Mouse (Mus musculus): Measurements from ENCODE around the gene Slc35f4.

Gene Slc35f4

GRCm38 (mm10) chr14:49355561-49355960 lies 170.3 kb downstream of the Slc35f4 start:
- no peak for ATAC-seq (ENCODE audit: insufficient number of reproducible peaks, low FRiP score, low TSS enrichment)

- ATAC-seq (ENCODE audit: insufficient number of reproducible peaks, low FRiP score, low TSS enrichment) = peak; percentile 66
Observed at GRCm38 (mm10) chr14:49348897-49349250, 177.0 kb downstream of the Slc35f4 start.

- no peak for ATAC-seq (ENCODE audit: insufficient number of reproducible peaks, low FRiP score, low TSS enrichment)
Observed at GRCm38 (mm10) chr14:49348164-49348896, 177.5 kb downstream of the Slc35f4 start.

DNA sequence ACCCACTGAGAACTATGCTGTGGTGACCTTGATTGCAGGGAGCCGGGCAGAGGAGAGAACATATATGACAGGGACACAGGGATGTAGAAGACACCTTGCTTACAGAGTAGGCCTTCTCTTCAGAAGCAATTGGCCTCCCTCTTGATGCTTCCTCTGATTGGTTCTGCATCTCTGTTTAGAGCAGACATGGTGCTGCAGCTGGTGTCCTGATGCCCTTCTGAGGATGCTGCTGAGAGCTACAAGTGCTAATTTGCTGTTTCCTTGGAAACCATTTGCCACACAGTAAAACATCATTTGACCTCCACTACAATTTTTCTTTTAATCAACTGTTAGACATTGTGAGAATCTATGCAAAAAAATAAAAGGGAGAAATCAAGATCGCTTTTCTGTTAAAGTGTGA lies 180.0 kb downstream of the Slc35f4 start:
- ATAC-seq (ENCODE audit: insufficient number of reproducible peaks, low FRiP score, low TSS enrichment) = no peak

- ATAC-seq (ENCODE audit: insufficient number of reproducible peaks, low FRiP score, low TSS enrichment) = no peak
Observed at GRCm38 (mm10) chr14:49337011-49337410, 188.8 kb downstream of the Slc35f4 start.

- ATAC-seq (ENCODE audit: insufficient number of reproducible peaks, low FRiP score, low TSS enrichment) = no peak
Observed at GRCm38 (mm10) chr14:49333841-49334240, 192.0 kb downstream of the Slc35f4 start.

- no peak for ATAC-seq (ENCODE audit: insufficient number of reproducible peaks, low FRiP score, low TSS enrichment)
Observed at GRCm38 (mm10) chr14:49316493-49316894, 209.4 kb downstream of the Slc35f4 start.

DNA sequence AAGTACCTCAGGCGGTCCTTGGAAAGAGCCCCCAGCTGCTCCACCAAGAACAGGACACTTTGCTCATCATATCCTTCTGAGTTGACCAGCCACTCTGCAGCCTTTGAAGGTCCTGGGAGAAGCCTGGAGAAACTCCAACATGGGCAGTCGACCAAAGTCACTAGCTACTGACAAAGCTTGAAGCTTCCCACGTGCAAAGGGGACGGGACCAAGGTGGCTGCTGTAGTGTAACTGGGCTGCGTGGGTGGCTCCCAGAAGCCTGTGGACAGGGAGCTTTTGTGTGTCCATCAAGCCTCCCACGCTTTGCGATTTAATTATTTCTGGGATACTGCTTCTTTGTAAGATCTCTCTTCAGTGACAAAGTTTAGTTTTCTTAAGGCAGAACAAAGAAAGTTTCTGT lies 211.9 kb downstream of the Slc35f4 start:
- ATAC-seq (ENCODE audit: insufficient number of reproducible peaks, low FRiP score, low TSS enrichment) = no peak

DNA sequence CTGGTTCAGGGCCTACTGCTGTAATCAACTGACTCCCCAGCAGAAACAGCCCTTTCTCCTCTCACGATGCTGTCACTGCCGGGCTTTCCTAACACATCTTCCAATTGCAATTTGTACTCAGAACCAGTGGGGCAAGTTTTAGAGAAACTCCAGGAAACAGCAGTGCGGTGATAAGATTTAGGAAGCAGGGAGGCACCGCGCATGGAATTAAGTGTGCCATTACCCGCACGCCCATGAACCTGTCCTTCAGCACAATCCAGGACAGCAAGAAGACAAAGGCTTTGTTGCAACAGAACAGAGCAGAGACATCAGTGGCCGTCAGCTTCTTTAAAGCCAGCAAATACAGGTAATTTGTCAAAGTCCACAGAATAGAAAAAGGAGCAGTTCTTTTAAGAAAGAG lies 212.5 kb downstream of the Slc35f4 start:
- ATAC-seq (ENCODE audit: insufficient number of reproducible peaks, low FRiP score, low TSS enrichment) = no peak

DNA sequence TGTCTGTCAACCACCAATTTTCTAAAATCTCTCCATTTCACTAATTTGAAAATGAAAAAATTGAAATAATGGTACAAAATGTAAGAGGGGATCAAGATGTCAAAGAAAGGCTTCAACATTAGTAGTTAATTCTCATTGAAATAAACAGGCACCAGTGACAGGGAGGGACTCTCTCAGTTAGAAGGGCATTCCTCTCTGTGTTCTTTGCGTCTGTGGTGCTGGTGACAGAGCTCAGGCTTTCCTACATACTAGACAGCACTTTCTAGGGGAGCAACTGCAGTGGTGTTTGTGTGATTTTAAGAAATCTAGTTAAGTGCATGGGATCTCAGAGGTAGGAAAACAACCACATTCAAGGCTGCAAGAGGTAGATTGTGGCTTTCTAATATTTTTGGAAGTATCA lies 214.3 kb downstream of the Slc35f4 start:
- ATAC-seq (ENCODE audit: insufficient number of reproducible peaks, low FRiP score, low TSS enrichment) = no peak

DNA sequence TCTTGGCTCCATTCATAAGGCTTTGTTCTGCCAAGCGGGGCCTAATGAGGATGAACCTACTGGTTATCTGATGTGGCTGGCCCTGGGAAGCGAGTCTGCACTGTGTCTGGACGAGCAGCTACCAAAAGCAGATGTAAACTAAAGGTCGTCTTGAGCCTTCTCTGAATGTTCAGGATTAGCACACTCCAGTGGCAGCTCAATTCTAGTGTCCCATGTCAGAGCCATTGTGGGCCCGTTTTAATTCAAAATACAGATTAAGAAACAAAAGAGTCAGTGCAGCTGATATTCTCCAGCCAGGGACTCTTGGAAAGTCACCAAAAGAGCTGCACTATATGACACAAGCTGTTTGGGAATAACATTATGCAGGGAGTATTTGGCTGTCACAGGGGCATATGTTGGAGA lies 214.8 kb downstream of the Slc35f4 start:
- ATAC-seq (ENCODE audit: insufficient number of reproducible peaks, low FRiP score, low TSS enrichment) = no peak

- ATAC-seq (ENCODE audit: insufficient number of reproducible peaks, low FRiP score, low TSS enrichment) = no peak
Observed at GRCm38 (mm10) chr14:49309670-49310069, 216.2 kb downstream of the Slc35f4 start.

DNA sequence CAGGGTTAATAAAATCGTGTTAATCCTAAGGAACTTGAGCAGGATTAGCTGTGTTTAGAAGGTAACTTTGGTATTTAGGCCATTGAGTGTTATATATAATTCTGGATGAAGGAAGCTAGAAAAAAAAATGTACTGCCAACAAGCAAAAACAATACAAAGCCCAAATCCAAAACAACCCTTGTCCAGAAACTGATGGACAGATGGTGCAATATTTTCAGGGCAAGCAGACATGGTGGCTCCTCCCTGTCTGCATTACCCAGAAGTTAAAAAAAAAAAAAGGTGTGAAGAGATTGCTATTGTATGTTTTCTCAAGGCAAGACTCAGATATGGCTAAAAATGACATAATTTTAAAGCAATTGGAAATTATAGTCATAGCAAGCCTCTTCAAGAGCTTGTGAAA lies 217.3 kb downstream of the Slc35f4 start:
- peak; percentile 64 for ATAC-seq (ENCODE audit: insufficient number of reproducible peaks, low FRiP score, low TSS enrichment)

GRCm38 (mm10) chr14:49307842-49308241 lies 218.0 kb downstream of the Slc35f4 start:
- no peak; the same call in 1 of the 2 replicates for ATAC-seq (ENCODE audit: insufficient number of reproducible peaks, low FRiP score, low TSS enrichment)

GRCm38 (mm10) chr14:49305534-49306409 lies 220.1 kb downstream of the Slc35f4 start:
- no peak for ATAC-seq (ENCODE audit: insufficient number of reproducible peaks, low FRiP score, low TSS enrichment)

- no peak for ATAC-seq (ENCODE audit: insufficient number of reproducible peaks, low FRiP score, low TSS enrichment)
Observed at GRCm38 (mm10) chr14:49302271-49302857, 223.5 kb downstream of the Slc35f4 start.

DNA sequence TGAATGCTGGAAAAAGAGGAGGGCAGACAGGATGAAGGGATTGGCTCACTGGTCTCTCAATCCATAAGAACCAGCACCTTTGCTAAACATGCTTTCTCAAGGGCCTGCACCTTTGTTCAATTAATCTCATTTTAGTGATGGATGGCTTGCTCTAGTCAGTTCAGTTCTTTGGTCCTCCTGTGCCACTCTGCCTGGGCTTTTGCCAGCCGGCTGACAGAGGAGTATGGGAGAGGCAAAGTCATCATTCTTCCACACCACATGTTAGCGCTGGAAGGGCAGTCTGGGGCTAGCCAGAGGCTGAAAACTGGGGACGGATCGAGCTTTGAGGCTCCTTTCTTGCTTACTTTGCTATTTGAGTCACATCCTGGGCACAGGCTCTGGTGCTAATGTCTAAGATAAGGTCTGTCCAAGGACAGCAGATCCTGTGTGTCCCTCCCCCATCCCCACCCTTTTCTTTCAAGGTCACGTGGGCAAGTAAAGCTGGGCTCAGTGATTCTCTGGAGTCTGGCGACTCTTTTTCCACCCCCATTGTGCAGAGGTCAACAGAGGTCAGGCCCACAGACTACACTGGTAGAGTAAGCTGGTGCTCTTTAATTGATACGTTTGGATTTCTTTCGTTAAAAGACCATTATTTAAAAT lies 224.7 kb downstream of the Slc35f4 start:
- no peak for ATAC-seq (ENCODE audit: insufficient number of reproducible peaks, low FRiP score, low TSS enrichment)

GRCm38 (mm10) chr14:49300326-49300725 lies 225.5 kb downstream of the Slc35f4 start:
- ATAC-seq (ENCODE audit: insufficient number of reproducible peaks, low FRiP score, low TSS enrichment) = no peak

- no peak for ATAC-seq (ENCODE audit: insufficient number of reproducible peaks, low FRiP score, low TSS enrichment)
Observed at GRCm38 (mm10) chr14:49293802-49294449, 231.9 kb downstream of the Slc35f4 start.

DNA sequence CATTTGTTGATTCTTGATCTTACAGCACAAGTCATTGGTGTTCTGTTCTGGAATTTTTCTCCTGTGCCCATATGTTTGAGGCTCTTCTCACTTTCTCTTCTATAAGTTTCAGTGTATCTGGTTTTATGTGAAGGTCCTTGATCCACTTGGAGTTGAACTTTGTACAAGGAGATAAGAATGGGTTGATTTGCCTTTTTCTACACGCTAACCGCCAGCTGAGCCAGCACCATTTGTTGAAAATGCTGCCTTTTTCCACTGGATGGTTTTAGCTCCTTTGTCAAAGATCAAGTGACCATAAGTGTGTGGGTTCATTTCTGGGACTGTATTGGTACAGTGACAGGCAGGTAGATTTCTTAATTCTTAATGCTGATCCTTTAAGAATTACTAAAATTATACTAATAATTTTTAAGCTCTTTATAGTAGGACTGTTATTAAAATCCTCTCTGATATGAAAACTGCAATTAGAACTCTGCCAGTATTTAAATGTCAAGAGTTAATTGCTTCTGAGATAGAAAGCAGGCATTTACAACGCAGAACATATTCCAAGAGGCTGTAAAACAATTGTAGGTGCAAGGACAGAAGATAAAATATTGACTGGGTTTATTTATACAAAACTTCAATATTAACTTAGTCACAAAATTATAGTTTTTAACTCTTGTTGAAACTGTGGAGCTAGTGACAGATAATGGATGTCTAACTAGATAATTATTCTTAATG lies 235.7 kb downstream of the Slc35f4 start:
- no peak for ATAC-seq (ENCODE audit: insufficient number of reproducible peaks, low FRiP score, low TSS enrichment)
